Mouse (Mus musculus) mouse embryonic stem cell (cell line): ENCODE data around the gene Adora3.
"Not testable (repeated sequence)": the region's sequence is repeated elsewhere in the genome, so short reads cannot be mapped to it uniquely, and the experiment has no call there.

Experiments used
- in situ Hi-C, 2 experiments: fragments of 300-500 bp; cut with MboI; formaldehyde crosslinking; loops; 1 replicate in 1 of 2; 3 replicates in 1 of 2; pipeline ENCODE4 v1.14.3; 2019 to 2020; ENCODE audit warnings: low sequenced_read_pairs in 2 of 2, low pct_unique_long_range_greater_than_20kb in 1 of 2, mixed read lengths in 1 of 2; ENCODE audit not compliant: unreplicated experiment in 1 of 2

The Adora3 gene

GRCm38 (mm10) chr3:105918355-105918745 is 47.7 kb downstream of the Adora3 start:
- in situ Hi-C loops, result no loop called here

- in situ Hi-C loops, result not testable (repeated sequence)
Observed at GRCm38 (mm10) chr3:105920743-105921142, 50.1 kb downstream of the Adora3 start.

GRCm38 (mm10) chr3:105921959-105922358 is 51.3 kb downstream of the Adora3 start:
- in situ Hi-C loops, result no loop called here

- in situ Hi-C loops, result no loop called here
Observed at GRCm38 (mm10) chr3:105924616-105925015, 54.0 kb downstream of the Adora3 start.

GRCm38 (mm10) chr3:105927561-105928194 is 57.0 kb downstream of the Adora3 start:
- in situ Hi-C loops, result no loop called here

- in situ Hi-C loops, result no loop called here
Observed at GRCm38 (mm10) chr3:105928195-105928569, 57.5 kb downstream of the Adora3 start.

- in situ Hi-C loops, result no loop called here
Observed at GRCm38 (mm10) chr3:105928781-105929180, 58.1 kb downstream of the Adora3 start.

DNA sequence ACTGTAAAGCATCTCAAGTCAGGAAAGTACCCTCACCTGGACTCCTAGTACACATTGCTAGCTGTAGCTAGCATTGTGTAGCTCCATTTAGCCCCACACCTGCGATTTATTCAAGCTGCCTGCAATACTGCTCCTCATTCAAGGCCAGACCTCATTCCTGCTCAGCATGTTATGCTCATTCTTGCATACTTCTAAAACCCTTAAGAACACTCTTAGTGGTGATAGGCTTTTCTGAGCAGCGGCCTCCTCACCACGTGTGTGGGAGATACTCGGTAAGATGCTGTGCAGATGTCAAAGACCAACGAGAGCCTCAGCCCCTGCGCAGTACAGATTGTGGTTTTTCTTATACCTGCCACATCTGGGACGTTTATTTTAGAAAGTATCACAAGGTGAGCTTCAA is 59.2 kb downstream of the Adora3 start:
- in situ Hi-C loops, result no loop called here

DNA sequence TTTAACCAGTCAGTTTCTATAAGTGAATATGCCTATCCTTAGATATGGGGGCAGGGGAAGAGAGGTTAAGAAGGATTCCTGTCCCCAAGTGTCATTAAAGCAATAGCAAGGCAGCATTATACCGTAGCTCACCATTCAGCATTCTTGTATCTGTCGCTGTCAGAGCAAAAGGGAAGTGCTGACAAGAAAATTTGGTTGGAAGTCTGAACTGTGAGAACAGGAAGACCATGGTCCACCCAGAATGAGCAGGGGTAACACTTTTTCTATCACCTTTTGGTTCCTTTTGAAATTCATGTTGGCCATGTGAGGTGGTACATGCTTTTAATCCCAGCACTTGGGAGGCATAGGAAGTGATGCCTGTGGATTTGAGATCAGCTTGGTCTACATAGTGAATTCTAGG is 60.4 kb downstream of the Adora3 start:
- in situ Hi-C loops, result no loop called here

DNA sequence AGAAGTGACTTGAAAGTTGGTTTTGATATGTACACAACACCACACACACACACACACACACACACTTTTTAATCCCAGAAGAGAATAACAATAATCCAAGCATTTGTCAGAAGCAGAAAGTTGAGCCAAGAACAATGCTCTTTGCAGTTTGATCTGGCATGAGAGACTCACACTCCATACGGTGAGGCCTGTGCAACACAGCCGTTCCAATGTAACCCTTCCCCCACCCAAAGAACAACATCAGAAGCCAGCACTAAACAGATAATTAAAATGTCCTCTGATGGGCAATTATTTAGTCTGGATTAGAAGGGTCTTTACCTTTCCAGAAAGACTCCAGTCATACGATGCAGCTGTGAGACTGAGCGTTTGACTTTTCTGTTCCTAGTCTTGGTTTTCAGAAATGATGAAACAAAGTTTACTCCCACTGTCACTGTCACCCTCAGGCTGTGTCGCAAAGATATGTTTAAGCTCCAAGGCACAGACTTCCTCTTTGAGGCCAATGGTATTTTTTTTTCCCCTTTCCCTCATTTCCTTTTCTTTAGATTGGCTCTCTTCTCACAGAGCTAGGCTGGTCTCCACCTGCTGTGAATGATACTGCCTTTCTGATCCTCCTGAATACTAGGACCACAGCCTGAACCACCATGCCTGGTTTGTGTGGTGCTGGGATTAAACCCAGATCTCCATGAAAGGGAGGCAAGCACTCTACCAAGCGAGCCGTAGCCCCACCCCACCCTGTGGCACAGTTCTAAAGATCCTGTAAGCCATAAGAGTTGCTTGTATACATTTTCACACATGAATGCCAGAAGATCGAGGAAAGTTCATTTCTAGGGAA is 61.8 kb downstream of the Adora3 start, which contains the start of gene I830077J02Rik:
TSS of gene I830077J02Rik (minus strand) at position 425 of the 832 bp plus-strand sequence.
- in situ Hi-C loops, result no loop called here

- in situ Hi-C loops, result no loop called here
Observed at GRCm38 (mm10) chr3:105933926-105934325, 63.3 kb downstream of the Adora3 start.

DNA sequence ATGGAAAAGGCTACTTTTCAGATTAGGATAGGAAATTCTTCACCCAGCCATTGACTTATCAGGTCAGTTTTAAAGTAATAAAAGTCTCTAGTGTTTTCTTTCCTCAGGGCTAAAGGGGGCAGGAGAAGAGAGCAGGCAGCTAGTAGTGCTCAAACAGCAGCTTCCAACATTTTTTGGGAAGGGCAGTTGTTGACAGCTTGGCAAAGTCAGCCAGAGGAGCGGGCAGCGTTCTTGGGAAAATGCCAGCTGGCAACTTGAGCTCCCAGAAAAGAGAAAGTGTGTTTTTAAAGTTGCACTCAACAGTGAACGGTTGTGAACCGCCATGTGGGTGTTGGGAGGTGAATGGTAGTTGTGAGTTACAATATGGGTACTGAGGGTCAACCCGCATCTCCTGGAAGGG is 64.4 kb downstream of the Adora3 start:
- in situ Hi-C loops, result no loop called here

GRCm38 (mm10) chr3:105936111-105936510 is 65.5 kb downstream of the Adora3 start:
- in situ Hi-C loops, result no loop called here

GRCm38 (mm10) chr3:105951348-105951747 is 80.7 kb downstream of the Adora3 start:
- in situ Hi-C loops, result loop anchor here in 1 of 2 experiments (25.0 kb wide), 1 partner anchor 1386 kb away; the partner anchor contains the start of gene Rbm15

- in situ Hi-C loops, result loop anchor here in 1 of 2 experiments (25.0 kb wide), 1 partner anchor 1380 kb away; the partner anchor contains the start of gene Rbm15
Observed at GRCm38 (mm10) chr3:105957235-105957634, 86.6 kb downstream of the Adora3 start.

GRCm38 (mm10) chr3:105958204-105958603 is 87.5 kb downstream of the Adora3 start:
- in situ Hi-C loops, result loop anchor here in 1 of 2 experiments (25.0 kb wide), 1 partner anchor 1379 kb away; the partner anchor contains the start of gene Rbm15
